Mouse (Mus musculus) myocyte (in vitro differentiated cells): ENCODE data around the gene 2700081O15Rik.

Source experiments
- E2F4 ChIP-seq: IDR thresholded peaks from one replicate; pipeline ENCODE4 v1.6.1; 2011; ENCODE audit warnings: mild to moderate bottlenecking, control low read depth, moderate library complexity; ENCODE audit not compliant: insufficient read depth
- POLR2A ChIP-seq: IDR thresholded peaks from one replicate; pipeline ENCODE4 v1.6.1; 2011; ENCODE audit warnings: low read depth, mild to moderate bottlenecking, control low read depth, moderate library complexity; ENCODE audit not compliant: insufficient read length
- USF1 ChIP-seq: IDR thresholded peaks from one replicate; pipeline ENCODE4 v1.6.1; 2011; ENCODE audit warnings: low read depth, mild to moderate bottlenecking, control low read depth, moderate library complexity

- TF ChIP-seq POLR2A (no peak), USF1 (no peak), E2F4 (no peak)
Measured at GRCm38 (mm10) chr19:7445596-7445995, 28.2 kb downstream of the 2700081O15Rik start.
